Mouse (Mus musculus): ENCODE measurements around the gene Gadd45gip1. TPM values are rescaled to one million over a fixed set of nuclear protein-coding genes. Genes with fewer than 3 reads are reported as not detected.
"Not testable (repeated sequence)": the region's sequence is repeated elsewhere in the genome, so short reads cannot be mapped to it uniquely, and the experiment has no call there.

Gadd45gip1 gene
- polyA plus RNA-seq, 1 experiment = 13.4 TPM

DNA sequence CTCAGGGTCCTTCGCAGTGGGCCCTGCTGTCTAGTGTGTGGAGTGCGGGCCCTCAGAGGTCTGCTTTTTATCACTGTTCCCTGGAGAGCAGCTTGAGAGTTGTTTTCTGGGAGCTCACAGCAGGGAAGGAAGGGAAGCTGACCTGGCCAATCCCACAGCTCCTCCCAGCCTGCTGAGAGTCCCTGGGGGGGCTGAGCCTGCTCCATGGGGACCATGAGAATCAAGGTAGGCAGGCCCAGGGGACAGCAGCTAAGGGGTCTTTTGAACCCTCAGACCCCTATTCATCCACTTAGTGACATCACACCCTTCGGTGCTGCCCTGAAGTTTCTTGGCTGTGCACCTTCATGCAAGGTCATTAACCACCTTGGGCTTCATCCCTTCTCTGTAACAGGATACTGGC is 8.6 kb upstream of the Gadd45gip1 start, which contains the start of gene Dand5:
Gene Dand5 (minus strand): TSS at position 101 of the 400 bp plus-strand sequence.
- 68% methylated on average over 3 of the region's 3 CpGs for WGBS
- no peak for DNase-seq (ENCODE audit: low read depth, low spot score)

DNA sequence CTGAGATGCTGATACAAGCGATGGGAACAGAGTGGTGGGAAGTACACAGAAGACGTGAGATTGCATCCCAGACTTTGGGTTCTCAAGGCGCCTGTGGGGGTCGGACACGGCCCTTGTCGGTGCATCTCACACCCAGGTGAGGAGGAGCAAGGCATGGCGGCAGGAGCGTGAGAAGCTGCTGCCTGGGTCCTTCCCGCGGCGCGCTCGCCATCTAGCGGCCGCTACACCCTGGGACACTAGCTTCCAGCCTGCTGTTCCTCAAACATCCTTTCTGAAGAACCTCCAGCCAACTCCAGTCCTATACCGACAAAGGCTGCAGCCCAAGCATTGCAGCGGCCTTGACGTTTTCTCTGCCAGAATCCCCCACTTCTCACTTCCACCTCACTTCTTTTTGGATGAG is 7.7 kb upstream of the Gadd45gip1 start:
- WGBS = 2% methylated on average over 18 of the region's 18 CpGs
- DNase-seq (ENCODE audit: low read depth, low spot score) = no peak

DNA sequence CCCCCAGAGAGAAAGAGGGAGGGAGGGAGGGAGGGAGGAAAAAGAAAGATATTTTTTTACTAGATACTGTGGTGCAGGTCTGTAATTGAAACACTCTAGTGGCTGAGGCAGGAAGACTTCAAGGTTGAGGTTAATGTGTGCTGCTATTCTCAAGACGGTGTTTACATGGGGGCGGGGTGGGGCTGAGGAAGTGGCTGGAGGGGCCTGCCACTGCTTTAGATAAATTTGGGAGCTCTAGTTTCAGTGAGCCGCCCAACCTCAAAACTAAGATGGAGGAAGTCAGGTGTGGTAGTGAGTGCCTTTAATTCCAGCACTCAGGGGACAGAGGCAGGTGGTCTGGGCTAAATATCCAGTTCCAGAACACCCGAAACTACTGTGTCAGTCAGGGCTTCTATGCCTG is 5.7 kb upstream of the Gadd45gip1 start:
- no peak for DNase-seq (ENCODE audit: low read depth, low spot score)

DNA sequence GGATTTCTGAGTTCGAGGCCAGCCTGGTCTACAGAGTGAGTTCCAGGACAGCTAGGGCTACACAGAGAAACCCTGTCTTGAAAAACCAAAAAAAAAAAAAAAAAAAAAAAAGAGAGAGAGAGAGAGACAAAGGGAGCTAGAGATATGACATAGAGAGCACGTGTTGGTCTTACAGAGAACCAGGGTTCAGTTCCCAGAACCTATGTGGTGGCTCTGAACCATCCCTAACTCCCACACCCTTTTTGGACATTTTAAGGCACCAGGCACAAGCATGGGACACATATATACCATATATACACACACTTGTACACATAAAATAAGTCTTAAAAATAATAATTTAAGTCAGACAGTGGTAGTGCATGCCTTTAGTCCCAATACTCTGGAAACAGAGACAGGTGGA is 4.8 kb upstream of the Gadd45gip1 start:
- WGBS = 74% methylated on average over 2 of the region's 2 CpGs
- not testable (repeated sequence) for DNase-seq (ENCODE audit: low read depth, low spot score)

More for the DNA sequence above, 5.7 kb upstream of the Gadd45gip1 start:
- WGBS = 57% methylated on average over 4 of the region's 4 CpGs

DNA sequence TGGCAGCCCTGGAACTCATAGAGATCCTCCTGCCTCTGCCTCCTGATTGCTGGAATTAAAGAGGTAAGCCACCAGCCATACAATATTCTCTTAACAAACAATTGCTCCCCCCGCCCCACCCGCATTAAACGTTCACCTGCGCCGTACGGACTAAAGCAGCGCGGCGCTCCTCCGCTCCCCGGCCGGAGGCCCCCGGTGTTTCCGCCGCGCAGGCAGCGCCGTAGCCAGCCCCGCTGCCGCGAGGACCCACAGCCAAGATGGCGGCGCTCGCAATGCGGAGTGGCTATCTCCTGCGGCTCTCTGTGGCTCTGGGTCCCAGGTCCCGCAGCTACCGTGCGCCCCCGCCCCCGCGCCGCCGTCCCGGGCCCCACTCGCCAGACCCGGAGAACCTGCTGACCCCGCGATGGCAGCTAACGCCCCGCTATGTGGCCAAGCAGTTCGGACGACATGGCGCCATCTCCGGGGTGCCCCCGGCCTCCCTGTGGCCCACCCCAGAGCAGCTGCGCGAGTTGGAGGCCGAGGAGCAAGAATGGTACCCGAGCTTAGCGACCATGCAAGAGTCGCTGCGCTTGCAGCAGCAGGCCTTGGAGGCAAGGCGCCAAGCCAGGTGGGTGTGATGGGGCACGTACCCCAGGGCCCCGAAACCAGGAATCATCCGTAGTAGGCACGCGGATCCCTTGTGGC is 854 bp downstream of the Gadd45gip1 start:
- DNase-seq (ENCODE audit: low read depth, low spot score) = no peak
- WGBS = under 1% methylated on average over 59 of the region's 59 CpGs

DNA sequence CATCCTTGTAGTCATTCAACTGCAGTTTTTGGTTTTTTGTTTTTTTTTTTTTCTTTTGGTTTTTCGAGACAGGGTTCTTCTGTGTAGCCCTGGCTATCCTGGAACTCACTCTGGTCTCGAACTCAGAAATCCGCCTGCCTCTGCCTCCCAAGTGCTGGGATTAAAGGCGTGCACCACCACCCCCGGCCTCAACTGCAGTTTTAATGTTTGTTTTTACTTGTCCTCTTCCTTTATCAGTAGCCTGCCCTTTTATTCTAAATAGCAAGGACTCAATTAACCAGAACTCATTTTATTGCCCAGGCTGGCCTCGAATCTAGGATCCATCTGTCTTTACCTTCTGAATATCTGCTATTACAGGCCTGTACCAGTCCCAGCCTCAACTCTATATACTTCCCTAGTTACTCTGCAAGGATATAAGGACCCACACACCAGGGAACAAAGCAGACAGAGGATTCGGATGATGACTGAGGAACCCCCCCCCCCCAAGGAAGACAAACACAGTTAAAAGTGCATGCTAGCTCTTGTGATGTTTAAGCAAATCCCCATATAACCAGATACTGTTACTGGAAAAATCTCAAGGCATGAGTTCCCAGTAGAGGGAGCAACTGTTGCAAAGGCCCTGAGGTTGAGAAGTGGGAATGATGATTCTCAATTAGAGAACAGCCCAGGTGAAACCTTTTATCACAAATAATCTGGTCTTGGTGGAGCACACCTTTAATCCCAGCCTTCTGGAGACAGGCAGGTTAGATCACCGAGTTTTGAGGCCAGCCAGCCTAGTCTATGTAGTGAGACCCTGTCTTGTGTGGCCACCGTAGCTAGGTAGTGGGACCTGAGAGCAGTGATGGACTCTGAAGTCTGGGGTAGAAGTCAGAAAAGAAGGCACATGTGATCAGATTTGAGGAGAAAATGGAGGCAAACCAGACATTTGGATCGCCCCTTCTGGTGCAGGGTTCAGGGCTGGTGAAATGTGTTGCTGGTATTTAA is 1.7 kb downstream of the Gadd45gip1 start:
- no peak for DNase-seq (ENCODE audit: low read depth, low spot score)
- 32% methylated on average over 10 of the region's 10 CpGs for WGBS

DNA sequence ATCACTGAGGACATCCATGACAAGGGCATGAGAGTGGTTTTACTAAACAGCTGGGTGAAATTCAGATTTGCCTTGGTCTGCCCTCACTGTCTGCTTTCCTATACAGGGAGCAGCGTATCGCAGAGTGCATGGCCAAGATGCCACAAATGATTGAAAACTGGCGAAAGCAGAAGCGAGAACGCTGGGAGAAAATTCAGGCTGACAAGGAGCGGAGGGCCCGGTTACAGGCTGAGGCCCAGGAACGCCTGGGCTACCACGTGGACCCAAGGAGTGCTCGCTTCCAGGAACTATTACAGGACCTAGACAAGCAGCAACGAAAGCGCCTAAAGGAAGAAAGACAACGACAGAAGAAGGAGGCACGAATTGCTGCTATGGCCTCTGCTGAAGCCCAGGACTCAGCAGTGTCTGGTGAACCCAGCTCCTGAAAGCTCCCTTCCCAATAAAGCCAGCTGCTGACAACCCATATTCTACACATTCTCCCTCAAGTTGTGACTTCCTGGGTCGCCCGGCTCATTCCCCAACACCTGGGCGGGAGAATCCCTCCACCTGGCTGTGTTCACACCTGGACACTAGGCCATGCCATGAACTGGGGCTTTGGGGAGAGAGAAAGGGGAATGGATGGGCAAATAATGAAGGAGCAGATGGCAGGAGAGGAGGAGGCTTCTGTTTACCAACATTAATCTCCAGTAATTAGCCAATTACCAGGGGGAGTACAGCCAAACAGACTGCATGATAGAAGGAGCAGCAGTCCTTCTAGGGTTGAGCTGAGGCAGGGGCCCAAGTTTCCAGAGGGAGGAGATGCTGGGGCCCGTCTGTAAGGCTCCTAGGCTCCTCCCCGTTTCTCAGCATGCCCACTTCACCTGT is 2.9 kb downstream of the Gadd45gip1 start:
- 80% methylated on average over 19 of the region's 19 CpGs for WGBS
- no peak for DNase-seq (ENCODE audit: low read depth, low spot score)

DNA sequence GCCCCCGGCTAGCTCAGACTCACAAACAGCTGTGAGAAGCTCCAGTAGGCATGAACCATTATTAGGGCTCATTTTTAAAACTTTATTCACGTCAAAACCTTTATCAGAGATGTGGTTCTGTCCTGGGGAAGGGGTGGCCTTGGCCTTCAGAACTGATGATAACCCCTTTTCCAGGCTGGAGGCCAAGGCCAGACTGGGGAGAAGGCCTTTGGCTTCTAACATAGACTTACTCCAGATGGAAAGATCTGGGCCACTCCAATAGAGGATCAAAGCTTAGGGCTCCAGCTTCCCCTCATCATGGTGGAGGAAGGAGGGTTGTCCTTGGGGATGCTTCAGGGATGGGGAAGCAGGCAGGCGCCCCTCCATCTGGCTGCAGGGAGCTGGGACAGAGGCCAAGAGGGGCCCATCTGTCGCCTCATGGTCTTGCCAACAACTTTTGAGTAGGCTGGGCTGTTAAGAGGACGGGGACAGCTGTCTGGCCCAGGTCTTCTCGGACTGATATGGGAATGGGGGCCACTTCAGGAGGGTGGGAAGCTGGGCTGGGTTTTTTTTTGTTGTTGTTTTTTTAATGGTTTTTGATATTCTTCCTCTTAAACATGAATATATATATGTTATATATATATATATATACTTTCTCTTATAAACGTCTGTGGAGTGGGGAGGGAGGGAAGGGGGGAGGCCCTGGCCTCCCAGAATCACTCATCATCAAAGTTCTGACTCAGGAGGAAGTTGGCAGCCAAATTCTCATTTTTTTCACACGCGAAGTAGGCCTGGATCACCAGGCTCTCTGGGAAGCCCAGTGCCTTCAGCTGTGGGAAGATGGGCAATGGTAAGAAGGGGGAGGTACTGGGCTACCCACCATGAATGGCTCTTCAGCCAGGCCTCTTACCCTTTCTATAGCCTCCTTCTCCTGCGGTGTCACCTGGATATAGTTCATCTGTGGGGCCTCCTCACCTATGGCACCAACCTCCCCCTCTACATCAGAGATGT is 3.8 kb downstream of the Gadd45gip1 start:
- DNase-seq (ENCODE audit: low read depth, low spot score) = no peak
- 58% methylated on average over 10 of the region's 10 CpGs for WGBS

DNA sequence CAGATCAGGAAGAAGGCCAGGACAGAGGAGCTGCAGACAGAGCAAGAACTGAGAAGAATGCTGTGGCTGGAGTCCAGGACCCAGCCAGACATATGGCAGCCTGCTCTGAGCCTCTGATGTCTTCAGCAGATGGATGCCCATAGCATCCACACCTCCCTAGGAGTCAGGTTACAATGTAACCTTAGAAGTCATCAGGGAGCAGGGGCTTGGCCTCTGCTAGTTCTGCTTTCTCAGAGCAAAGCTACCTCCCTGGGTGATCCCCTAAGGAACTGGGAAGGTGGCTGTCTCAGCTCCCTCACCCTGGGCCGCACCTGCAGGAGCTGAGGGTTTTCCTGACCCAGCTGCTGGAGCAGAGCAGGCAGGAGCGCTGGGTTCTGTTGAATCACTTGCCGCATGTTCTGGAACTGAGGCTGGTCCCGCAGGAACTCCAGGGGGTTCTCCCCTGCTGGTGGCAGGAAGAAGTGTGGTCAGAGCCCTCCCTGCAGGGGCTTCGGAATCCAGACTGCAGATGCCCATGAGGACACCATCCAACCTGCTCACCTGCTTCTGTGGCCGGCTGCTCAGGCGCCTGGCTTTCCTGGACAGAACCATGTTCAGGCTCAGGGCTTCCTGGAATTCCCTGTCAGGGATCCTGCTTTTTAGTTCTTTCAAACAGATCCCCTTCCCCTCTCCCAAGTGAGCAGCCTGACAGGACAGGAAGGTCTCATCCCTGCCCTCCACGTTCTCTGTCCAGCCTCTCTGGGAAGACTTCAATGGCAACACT is 6.0 kb downstream of the Gadd45gip1 start:
- WGBS = 78% methylated on average over 8 of the region's 8 CpGs
- DNase-seq (ENCODE audit: low read depth, low spot score) = no peak

DNA sequence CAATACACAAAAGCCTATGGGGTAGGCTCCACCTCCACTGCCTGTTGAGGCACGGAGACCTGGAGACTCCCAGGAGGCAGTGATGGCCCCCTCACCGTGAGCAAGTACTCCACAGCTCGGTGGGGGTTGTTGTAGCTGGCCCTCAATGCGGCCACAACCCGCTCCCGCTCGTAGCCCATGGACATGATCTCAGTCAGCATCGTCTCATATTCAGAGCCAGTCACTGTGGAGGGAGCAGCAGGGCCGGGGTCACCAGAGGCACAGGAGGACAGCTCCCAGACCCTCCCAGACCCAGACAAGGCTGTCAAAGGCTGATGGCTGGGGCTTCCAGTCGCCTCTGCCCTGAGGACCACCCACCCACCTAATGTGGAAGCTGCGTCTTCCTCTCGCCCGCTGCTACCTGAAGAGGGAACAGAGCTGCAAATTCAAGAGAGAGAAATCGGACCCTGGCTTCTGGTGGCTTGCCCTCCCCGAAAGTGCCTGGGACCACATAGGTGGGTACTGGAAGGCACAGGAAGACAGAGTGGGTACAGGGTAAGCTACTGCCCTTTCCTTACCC is 6.7 kb downstream of the Gadd45gip1 start:
- WGBS = 90% methylated on average over 15 of the region's 15 CpGs
- DNase-seq (ENCODE audit: low read depth, low spot score) = no peak

DNA sequence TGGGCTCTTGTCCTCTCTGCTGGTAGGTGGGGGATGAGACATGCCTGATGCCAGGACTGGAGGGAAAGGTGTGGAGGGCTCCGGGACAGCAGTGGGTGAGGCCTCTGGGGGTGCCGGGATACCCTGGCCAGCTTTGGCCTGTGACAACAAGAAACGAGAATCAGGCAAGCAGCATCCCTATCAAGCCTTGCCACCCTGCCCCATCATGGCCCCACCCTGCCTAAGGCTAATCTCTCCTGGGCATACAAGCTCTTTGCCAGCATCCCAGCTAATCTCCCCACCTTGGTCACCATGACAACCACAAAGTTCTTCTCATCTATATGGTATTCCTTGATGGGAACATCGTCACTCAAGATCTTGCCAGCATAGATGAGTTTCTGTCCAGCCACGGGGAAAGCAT is 7.2 kb downstream of the Gadd45gip1 start:
- 79% methylated on average over 5 of the region's 5 CpGs for WGBS
- no peak for DNase-seq (ENCODE audit: low read depth, low spot score)

DNA sequence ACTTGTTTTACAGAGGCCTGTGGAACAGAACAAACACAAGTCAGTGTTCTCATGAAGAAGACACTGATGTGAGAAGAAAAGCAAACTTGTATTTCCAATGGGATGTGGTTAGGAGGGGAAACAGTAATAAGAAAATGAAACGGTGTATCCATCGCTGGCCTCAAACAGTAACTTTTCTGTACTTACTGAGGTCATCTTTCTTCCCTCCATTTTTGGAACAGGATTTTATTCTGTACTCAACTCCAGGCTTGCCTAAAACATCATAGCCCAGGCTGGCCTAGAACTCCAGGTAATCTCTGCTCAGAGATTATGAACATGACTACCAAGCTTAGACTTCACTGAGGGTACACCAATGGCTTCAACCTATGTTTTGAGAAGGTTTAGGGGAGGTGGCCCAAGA is 8.1 kb downstream of the Gadd45gip1 start:
- WGBS = 58% methylated on average over 2 of the region's 2 CpGs

DNA sequence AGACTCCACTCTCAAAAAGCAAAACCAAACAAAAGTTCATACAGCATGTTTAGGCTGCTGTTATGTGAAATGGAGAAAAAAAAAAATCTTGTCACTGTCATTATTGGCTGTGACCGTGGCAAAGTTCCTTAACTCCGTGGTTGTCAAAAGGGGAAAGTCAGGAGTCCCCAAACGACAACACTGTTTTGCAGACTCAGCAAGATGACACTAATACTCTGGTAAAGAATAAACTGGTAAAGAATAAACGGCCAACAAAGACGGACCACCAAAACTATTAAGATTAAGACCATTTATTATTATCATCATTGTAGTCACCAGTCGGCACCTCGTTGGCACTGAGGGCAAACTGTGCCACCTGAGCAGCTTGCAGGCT is 8.5 kb downstream of the Gadd45gip1 start:
- under 1% methylated on average over 7 of the region's 7 CpGs for whole genome bisulfite sequencing

More for the DNA sequence above, 8.1 kb downstream of the Gadd45gip1 start:
- DNase-seq (ENCODE audit: low read depth, low spot score) = no peak

DNA sequence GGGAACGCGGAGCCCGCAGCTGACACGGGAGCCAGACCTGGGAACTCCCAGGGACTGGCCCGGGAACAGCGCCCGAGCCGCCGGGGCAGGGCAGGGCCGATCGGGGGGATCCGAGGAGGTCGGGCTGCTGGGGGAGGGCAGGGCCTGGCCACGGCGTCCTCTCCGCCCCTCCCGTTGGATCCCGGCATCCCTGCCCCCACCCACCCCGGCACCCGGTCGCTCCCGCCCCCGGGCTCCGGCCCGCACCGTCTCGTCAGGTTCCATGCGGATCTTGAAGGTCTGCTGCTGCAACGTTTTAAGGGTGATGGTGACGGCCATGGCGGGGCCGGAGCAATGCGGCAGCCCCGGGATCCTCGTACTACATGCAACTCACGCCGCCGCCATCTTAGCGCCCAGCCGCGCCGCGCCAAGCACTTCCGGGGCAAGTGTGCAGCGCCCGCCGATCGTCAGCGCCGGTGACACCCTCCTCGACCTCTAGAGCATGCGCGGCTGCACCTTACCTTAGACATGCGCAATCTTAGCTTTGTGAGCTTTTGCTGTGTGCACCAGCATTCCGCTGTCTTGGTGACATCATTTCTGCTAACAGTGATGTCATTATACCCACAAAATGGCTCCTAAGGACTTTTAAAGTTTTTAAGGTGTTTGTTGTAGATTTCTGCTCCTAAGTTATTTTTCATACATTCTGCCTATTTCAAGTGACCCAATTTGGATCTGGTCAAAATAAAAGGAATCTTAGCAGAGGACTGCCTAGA is 9.1 kb downstream of the Gadd45gip1 start, which contains the start of gene Rad23a:
Gene Rad23a (minus strand): TSS at position 418 of the 752 bp plus-strand sequence.
- peak; percentile 82 for DNase-seq (ENCODE audit: low read depth, low spot score)
- 1% methylated on average over 55 of the region's 55 CpGs for WGBS

More for the DNA sequence above, 8.5 kb downstream of the Gadd45gip1 start:
- no peak for DNase-seq (ENCODE audit: low read depth, low spot score)

DNA sequence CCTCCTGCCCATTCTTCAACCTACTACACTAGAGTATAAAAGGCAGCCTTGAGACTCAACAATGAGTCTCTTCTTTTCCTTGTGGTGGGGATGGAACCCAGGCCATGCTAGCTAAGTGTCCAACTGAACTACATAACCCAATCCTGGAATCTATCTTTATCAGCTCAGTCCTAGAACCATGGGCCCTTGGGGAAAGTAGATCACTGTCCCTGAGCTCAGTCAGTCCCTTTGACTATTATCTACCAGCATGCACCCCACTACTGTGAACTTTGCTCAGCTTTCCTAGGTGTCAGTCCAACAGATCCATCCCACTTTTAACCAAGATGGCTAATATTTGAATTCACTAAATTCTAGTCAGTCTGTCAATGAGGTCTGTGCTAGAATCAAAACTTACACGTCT is 10.2 kb downstream of the Gadd45gip1 start:
- 68% methylated on average over 1 of the region's 1 CpGs for WGBS
- no peak for DNase-seq (ENCODE audit: low read depth, low spot score)

DNA sequence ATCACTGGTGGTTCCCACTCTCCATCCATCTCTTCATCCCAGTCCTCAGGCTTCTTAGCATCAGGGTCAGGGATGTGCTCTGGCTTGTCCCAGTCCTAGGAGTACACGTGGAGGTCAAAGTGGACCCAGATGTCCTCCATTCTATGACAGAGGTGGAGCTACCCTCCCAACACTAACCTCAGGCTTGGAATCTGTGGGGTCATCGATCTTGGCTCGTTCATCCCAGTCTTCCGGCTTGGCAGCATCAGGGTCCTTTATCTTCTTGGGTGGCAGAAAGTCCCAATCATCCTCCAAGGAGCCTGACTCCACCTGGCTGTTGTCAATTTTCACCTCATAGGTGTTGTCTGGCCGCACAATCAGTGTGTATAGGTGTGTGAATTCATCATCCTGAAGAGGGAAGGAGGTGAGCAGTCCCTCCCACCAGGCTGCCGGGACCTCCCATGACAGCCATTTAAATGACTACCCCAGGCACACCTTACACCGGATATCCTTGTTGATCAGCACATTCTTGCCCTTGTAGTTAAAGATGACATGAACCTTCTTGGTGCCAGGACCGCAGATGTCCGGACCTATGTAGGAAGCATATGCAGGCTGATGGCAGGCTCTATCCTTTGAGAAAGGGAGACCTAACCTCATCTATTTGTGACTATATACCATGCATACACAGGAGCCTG is 13.2 kb downstream of the Gadd45gip1 start:
- WGBS = 67% methylated on average over 9 of the region's 9 CpGs
- no peak for DNase-seq (ENCODE audit: low read depth, low spot score)

All from large intestine, adult 2 months (tissue).